Mouse (Mus musculus) C2C12 (cell line): ENCODE results near the gene Syn3.

ENCODE experiments used
- CTCF ChIP-seq: IDR thresholded peaks from one replicate; pipeline ENCODE4 v1.5.1; 2011; ENCODE audit not compliant: control insufficient read depth, insufficient read depth, insufficient read length
- MYOG ChIP-seq: IDR thresholded peaks from one replicate; pipeline ENCODE4 v1.6.1; 2011; ENCODE audit not compliant: control insufficient read depth, insufficient read length; ENCODE audit errors: extremely low read depth
- USF1 ChIP-seq: IDR thresholded peaks from one replicate; pipeline ENCODE4 v1.6.1; 2011; ENCODE audit warnings: low read depth, mild to moderate bottlenecking, control low read depth, moderate library complexity

DNA sequence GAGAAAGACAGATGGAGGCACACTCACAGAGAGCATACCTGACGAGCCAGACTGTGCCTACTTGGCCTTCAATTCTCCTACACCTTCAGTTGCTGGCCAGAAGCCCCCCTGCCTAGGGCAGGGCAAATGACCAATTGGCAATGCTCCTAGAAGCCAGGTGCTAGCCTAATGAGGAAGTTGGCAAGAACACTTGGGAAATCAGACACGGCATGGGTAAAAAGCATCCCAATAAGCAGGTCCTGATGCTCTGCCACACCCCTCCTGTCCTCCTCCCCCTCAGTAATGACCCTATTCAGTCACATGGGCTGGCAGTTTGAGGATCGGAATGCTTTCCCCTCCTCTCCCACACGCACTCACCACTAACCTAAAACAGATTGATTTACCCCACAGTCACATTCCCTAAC lies 19.0 kb downstream of the Syn3 start:
- TF ChIP-seq CTCF (no peak), MYOG (no peak), USF1 (no peak)
